Mouse (Mus musculus): ENCODE measurements at regions not wholly inside any gene's neighbourhood (a gene's known extent, or its start where the extent isn't known, plus 50 kb on each side); places are given as distances from the start of the nearest gene placed in this dataset.

DNA sequence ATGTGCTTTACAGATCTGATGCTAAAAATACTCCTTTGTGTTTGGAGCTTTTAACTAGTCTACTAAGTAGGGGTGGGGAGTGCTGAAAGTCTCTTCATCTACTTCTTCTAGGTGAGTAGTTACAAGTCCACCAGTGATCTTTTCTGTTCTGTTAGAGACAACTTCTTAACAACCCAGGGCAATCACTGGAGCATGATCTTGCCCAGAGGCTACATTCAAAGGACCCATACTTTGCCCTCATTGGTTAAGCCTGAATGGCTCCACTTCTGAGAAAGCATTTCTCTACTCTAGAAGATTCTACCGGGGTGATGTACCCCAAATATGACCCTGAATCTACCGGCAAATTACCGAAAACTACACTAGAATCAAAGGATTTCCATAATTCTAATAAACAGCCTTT, 390.2 kb downstream of the Lpin1 start:
- intact Hi-C loops (cut with DNase I) = no loop called here

GRCm38 (mm10) chr12:16218906-16219305, 391.9 kb downstream of the Lpin1 start:
- DNase-seq (ENCODE audit: low spot score in 2 of 2) = no peak
- intact Hi-C loops (cut with DNase I) = no loop called here

More for the DNA sequence above, 390.2 kb downstream of the Lpin1 start:
- no peak for DNase-seq (ENCODE audit: low spot score in 2 of 2)

DNA sequence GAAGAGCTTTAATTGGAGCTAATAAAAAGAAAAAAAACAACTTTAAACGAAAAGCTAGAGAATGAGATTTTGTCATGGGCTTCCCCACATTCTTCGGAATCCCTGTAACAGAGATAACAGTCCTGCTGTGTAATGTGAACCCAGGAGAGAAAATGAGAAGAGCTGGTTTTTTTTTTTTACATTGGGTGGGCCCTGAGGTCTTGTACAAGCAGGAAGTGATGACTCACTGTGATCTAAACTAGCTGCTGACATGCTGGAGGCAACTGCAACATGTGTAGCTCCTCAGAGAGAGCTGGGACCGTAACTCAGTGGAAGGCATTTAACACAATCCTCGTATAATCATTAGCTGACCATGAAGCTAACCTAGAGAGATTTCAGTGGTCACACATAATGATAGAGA, 393.8 kb upstream of the Trib2 start:
- no peak for DNase-seq (ENCODE audit: low spot score in 2 of 2)
- intact Hi-C loops (cut with DNase I) = no loop called here

DNA sequence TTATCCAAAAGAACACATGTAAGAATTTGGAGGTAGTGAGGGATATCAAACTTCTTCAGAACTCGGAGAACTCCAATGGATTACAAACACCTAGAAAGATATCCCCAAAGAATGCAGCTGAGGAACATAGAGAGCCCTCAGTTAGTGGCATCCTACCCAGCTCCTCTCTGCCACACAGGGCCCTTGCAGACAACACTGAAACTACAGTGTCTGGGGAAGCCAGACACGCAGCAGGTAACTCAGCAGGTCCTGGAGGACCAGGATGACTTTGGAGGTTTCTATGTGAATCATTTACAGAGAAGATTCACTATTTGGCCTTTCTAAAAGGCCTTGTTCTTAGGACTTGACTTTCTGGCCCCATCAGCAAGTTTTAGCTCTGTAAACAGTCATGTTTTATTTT, 393.4 kb upstream of the Trib2 start:
- no peak for DNase-seq (ENCODE audit: low spot score in 2 of 2)
- intact Hi-C loops (cut with DNase I) = no loop called here

GRCm38 (mm10) chr12:16204941-16205340, 388.2 kb upstream of the Trib2 start:
- intact Hi-C loops (cut with DNase I) = no loop called here

GRCm38 (mm10) chr12:16196917-16197316, 380.2 kb upstream of the Trib2 start:
- DNase-seq (ENCODE audit: low spot score in 2 of 2) = no peak
- intact Hi-C loops (cut with DNase I) = no loop called here

More at GRCm38 (mm10) chr12:16204941-16205340, 388.2 kb upstream of the Trib2 start:
- DNase-seq (ENCODE audit: low spot score in 2 of 2) = no peak

DNA sequence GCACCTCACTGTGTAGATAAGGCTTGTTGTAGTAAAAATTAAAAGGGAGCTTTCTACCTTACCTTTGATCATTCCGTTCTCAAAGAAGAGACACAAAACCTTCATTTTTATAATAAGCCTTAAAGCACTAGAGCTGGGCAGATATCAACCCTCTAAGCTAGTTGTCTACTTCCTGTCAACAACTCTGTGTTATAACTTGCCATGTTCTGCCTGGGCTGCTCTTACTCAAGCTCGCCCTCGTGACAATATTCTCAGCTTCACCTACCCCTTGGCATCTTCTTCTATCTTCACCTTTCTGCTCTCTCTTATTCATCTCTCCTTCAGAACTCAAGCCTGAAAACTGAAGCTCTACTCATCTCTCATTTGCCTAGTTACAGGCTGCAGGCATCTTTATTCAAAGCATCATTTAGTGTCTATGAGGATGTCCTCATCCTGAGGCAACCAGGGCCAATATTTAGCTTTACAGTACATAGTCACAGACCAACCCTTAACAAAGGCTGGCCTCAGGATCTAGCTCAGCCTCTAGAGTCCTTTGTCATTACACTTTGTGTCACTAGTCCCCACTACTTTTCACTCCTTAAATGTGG, 375.2 kb upstream of the Trib2 start:
- intact Hi-C loops (cut with DNase I) = no loop called here
- DNase-seq (ENCODE audit: low spot score in 2 of 2) = no peak

DNA sequence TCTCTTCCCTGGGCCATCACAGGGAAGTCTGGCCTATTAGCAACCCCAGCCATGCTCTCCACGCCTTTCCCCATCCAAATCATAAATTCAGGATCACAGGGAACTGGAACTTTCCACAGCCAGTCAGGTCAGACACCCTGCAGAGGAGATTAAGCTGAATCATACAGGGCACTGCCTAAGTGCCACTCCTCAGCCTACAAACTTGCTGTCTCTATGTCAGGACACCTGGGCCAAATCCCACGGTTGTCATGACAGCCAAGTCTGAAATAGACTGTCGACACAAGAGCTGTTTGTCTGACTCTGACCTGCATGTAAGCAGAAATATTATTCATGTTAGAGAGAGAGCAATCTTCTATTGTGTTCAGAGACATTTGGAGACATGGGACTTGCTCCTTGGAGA, 374.0 kb upstream of the Trib2 start:
- no peak for DNase-seq (ENCODE audit: low spot score in 2 of 2)
- intact Hi-C loops (cut with DNase I) = no loop called here

DNA sequence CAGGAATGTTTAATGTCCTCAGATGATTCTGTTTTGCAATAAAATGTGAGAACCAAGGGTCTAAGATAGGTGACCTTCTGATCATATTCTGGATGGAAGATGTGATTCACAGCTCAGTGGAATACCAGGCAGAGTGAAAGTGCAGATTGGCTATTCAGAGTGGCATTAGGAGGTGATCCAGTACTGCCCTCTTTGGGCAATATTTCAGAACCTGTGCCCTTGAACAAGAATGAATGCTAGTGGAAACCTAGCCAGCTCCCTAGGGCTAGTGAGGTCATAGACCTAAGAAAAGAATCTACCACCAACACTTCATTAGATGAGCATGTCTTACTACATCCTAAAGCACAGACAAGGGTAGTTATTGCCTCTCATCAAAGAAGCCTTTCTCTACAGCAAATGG, 372.7 kb upstream of the Trib2 start:
- intact Hi-C loops (cut with DNase I) = no loop called here
- DNase-seq (ENCODE audit: low spot score in 2 of 2) = no peak

DNA sequence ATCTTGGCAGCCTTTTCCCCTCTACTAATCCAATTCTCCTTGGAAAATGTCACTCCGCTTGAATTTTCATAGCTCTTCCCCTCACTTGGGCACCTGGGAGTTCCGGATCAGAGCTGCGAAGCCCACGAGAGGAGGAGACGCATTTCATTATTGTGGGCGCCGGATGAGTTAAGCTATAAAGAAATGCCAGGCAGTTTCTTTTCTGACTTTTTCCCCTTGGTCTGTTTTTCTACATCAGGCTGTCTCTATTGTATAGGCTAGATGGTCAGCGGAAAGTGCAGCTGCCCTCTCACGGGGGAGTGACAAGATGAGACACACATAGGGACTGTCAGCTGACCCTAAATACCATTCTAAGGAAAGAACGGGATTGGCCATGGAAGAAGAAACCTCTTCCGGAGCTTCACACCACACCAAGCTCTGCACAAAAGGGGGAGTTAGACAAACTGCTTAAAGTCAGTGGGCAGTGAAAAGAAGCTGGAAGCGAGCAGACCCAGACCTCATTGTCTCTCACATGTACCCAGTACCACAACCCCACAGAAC, 369.3 kb upstream of the Trib2 start:
- DNase-seq (ENCODE audit: low spot score in 2 of 2) = no peak
- intact Hi-C loops (cut with DNase I) = no loop called here

DNA sequence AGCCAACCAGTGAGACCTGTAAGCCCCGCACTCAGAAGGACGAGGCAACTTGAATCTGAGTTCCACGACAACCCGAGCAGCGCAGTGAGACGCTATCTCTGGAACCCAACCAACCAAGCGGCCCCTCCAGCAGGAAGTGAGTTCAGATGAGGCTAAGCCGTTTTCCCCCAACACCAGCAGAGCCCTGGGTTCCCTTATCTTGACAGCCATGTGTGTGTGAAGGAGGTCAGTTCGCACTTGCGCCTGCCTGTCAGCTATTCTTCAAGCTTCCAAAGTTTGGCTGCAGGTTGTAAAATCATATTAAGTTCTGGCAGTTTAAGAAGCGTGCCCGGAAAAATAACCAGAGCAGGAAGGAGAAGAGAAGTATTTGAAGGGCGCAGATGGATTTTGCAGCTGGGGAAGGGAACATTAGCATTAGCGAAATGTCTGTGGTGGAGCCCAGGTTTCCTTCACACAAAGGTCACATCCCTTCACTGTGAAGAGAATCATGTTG, 368.8 kb upstream of the Trib2 start:
- no peak for DNase-seq (ENCODE audit: low spot score in 2 of 2)
- intact Hi-C loops (cut with DNase I) = no loop called here

DNA sequence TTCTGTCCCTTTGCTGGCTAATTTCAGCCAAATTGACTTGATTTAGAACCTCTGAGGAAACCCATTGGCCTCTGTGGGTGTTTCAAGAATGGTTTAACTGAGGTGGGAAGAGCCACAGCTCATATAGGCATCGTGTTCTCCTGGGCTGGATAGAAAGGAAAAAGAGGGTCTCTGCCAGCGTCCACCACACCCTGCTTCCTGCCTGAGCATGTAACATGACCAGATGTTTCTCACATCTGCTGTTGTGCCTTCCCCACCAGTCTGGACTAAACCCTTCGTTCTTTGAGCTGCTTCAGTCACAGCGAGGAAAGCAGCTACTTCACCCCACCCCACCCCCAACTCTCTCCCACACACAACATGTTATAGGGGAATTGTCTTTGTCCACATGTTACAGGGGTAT, 366.3 kb upstream of the Trib2 start:
- no peak for DNase-seq (ENCODE audit: low spot score in 2 of 2)
- intact Hi-C loops (cut with DNase I) = no loop called here

DNA sequence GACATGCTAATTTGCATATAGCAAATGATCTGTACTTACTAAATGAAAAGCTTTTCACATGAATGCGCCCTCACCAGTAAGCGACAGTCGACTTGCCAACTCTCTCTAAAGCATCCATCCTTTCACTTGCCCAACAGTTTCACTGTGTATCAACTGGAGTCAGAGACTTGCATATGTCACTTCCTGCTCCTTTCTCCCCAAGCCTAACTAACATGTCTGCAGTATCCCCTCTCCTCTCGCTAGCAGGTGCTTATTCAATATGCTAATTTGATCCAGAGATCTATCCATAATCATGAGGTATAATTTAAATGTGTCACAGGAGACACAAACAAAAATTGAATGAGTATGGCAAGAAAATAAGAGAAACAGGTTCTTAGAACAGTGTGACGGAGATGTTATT, 364.9 kb upstream of the Trib2 start:
- intact Hi-C loops (cut with DNase I) = no loop called here
- no peak for DNase-seq (ENCODE audit: low spot score in 2 of 2)

DNA sequence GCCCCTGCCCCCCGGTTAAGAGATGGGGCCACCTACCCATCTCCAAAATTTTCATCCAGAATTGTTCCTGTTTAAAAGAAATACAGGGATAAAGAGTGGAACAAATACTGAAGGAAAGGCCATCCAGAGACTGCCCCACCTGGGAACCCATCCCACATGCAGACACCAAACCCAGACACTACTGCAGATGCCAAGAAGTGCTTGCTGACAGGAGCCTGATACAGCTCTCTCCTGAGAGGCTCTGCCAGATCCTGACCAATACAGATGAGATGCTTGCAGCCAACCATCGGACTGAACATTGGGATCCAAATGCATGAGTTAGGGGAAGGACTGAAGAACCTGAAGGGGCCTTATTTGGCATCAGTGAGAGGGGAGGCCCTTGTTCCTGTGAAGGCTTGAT, 363.2 kb upstream of the Trib2 start:
- no peak for DNase-seq (ENCODE audit: low spot score in 2 of 2)
- intact Hi-C loops (cut with DNase I) = no loop called here

DNA sequence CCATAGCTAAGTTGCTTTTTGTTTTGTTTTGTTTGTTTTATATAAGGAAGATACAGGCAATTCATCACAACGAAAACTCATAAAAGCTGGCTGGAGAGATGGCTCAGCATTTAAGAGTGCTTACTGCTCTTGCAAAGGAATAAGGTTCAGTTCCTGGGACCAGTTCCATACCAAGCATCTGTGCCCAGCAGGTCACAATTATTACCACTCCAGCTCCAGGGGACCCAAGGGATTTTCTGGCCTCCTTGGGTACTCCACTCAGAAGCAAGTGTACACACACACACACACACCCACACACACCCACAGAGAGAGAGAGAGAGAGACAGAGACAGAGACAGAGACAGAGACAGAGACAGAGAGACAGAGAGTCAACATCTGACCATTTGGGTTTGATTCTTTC, 359.6 kb upstream of the Trib2 start:
- DNase-seq (ENCODE audit: low spot score in 2 of 2) = no peak
- intact Hi-C loops (cut with DNase I) = no loop called here

- intact Hi-C loops (cut with DNase I) = no loop called here
- DNase-seq (ENCODE audit: low spot score in 2 of 2) = no peak
Observed at GRCm38 (mm10) chr12:16172176-16172575, 355.5 kb upstream of the Trib2 start.

DNA sequence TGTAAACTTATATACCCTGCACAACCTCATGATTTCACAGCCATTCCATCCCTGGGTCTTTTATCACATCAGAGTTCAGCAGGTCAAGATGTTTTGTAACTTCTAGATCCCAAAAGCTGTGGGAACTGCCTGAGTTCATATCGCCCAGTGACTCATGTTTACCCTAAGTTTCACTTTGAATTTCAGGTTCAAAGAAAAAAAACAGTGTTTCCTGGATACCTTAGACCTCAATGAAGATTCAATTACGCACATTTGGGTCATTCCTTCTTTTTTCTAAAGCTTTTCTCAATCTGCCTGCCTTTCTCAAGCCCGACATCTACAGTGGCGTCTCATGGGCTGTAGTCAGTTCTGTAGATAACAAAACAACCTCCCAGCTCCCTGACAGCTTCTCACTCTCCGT, 354.9 kb upstream of the Trib2 start:
- no peak for DNase-seq (ENCODE audit: low spot score in 2 of 2)
- intact Hi-C loops (cut with DNase I) = no loop called here

DNA sequence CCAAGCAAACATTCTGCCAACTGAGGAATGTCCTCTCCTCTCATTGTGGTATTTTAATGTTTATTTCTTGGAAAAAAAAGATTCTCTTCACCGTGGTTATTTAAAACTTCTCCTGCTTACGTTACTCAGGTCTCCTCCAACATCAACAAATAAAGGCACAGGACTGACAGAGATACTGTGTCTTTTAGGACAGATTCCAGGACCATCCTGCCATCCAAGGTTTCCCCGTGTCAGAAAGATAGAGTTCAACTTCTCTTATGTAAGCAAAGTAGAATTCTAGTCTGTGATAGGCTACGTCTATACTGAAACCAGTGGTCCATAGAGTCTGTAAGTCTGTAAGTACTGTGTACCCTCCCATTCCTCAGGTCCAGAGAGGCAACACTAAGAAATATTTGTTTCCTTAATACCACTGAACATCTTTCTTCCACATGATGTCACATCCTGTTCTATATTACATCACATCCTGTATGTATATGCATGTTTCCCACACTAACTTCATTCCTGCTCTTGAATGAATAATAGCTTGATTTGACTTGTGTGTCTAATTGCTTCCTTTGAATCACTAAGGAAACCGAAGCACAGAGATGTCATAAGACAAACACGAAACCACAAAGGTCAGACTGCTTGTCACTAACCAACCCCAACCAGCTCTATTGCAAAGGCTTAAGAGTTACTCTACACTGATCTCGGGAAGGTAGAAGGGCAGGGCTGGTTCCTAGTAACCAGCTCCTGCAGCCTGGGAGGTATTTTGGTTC, 353.2 kb upstream of the Trib2 start:
- intact Hi-C loops (cut with DNase I) = no loop called here
- no peak for DNase-seq (ENCODE audit: low spot score in 2 of 2)

DNA sequence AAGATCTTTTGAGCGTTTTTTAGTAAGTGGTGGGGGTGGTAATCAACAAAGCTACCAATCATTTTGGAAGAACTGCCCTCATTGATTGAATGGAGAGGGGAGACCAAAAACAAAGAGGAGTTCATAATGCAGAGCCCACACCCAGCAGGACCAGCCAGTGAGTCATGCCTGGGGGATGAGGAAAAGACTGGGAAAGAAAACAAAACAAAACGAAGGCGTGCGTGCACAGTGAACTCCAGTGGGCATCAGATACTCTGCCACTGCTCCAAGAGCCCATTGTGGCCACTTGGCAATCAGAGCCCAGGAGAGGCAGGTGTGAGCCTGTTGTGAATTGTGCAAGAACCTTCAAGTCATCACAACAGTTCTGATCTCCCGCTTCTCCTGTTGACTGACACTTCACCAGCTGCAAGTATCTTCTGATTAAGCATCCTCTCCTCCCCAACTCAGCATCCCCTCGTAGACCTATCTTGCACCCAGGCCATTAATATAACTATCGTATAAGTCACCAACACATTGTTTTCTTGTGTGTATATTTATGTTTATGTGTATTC, 351.1 kb upstream of the Trib2 start:
- intact Hi-C loops (cut with DNase I) = no loop called here
- DNase-seq (ENCODE audit: low spot score in 2 of 2) = no peak

DNA sequence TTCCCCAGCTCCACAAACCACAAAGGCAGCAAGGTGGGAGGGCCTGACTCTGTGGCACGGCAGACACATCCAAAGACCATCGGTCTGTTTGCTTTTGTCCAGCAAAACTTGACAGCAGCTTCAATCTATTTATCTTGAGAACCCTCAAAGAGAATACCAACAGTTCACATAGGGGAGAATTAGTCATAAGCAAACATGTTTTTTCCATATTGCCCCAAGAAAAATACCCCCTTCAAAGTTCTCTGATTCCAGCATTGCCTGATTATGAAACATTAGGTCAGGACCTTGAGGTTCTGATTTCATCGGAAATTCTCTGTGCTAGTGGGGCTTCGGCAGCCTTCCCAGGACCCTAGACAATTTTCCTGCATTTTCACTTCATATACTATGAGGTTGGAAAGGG, 348.4 kb upstream of the Trib2 start:
- intact Hi-C loops (cut with DNase I) = no loop called here
- DNase-seq (ENCODE audit: low spot score in 2 of 2) = no peak

- intact Hi-C loops (cut with DNase I) = no loop called here
- DNase-seq (ENCODE audit: low spot score in 2 of 2) = no peak
Observed at GRCm38 (mm10) chr12:16161947-16162346, 345.2 kb upstream of the Trib2 start.
